Mouse (Mus musculus) heart, postnatal 10 days (tissue): ENCODE measurements around the gene Gpc5. TPM values are rescaled to one million over a fixed set of nuclear protein-coding genes. Genes with fewer than 3 reads are reported as not detected.
"Not testable (repeated sequence)": the region's sequence is repeated elsewhere in the genome, so short reads cannot be mapped to it uniquely, and the experiment has no call there.

Experiments
- DNase-seq, 2 experiments: peaks; one replicate each; pipeline ENCODE4 v3.0.0; 2021
- intact Hi-C: fragments of 180-260 bp; cut with DNase I; formaldehyde crosslinking; loops from one replicate; pipeline ENCODE4 v1.15.1; 2025
- total RNA-seq, 2 experiments: library from RNA; stranded (reverse); gene quantifications; 2 replicates each; pipeline ENCODE4 v1.2.3; 2021

The Gpc5 gene
- total RNA-seq: not detected

- peak; percentile 84 to 89 for DNase-seq
- intact Hi-C loops: no loop called here
These were observed at the start of gene Gpc5 for GRCm38 (mm10) chr14:115092081-115092480. TSS of gene Gpc5 (plus strand) at chr14:115092215.

GRCm38 (mm10) chr14:115042660-115043059 is 49.4 kb upstream of the Gpc5 start:
- no peak for DNase-seq
- intact Hi-C loops: loop anchor here (10.0 kb wide), 1 partner anchor 188 kb away; no protein-coding TSS in a partner anchor

- DNase-seq: no peak
- intact Hi-C loops: loop anchor here (10.0 kb wide), 1 partner anchor 189 kb away; no protein-coding TSS in a partner anchor
These were observed 48.0 kb upstream of the Gpc5 start for GRCm38 (mm10) chr14:115044016-115044415.

GRCm38 (mm10) chr14:115045712-115046111 is 46.3 kb upstream of the Gpc5 start:
- intact Hi-C loops: loop anchor here (10.0 kb wide), 1 partner anchor 191 kb away; no protein-coding TSS in a partner anchor
- no peak for DNase-seq

- intact Hi-C loops: loop anchor here (10.0 kb wide), 1 partner anchor 193 kb away; no protein-coding TSS in a partner anchor
- DNase-seq: no peak
These were observed 44.7 kb upstream of the Gpc5 start for GRCm38 (mm10) chr14:115047316-115047715.

- intact Hi-C loops: loop anchor here (10.0 kb wide), 1 partner anchor 193 kb away; no protein-coding TSS in a partner anchor
- no peak for DNase-seq
These were observed 43.8 kb upstream of the Gpc5 start for GRCm38 (mm10) chr14:115047990-115048862.

- intact Hi-C loops: loop anchor here (10.0 kb wide), 1 partner anchor 194 kb away; no protein-coding TSS in a partner anchor
These were observed 43.0 kb upstream of the Gpc5 start for GRCm38 (mm10) chr14:115048863-115049566.

GRCm38 (mm10) chr14:115049831-115050230 is 42.2 kb upstream of the Gpc5 start:
- intact Hi-C loops: loop anchor here (10.0 kb wide), 1 partner anchor 195 kb away; no protein-coding TSS in a partner anchor
- DNase-seq: no peak

More at GRCm38 (mm10) chr14:115048863-115049566, 43.0 kb upstream of the Gpc5 start:
- no peak for DNase-seq

- intact Hi-C loops: no loop called here
These were observed 40.8 kb upstream of the Gpc5 start for GRCm38 (mm10) chr14:115051106-115051760.

GRCm38 (mm10) chr14:115052371-115052770 is 39.6 kb upstream of the Gpc5 start:
- intact Hi-C loops: no loop called here
- no peak for DNase-seq

More at GRCm38 (mm10) chr14:115051106-115051760, 40.8 kb upstream of the Gpc5 start:
- no peak for DNase-seq

GRCm38 (mm10) chr14:115054252-115054651 is 37.8 kb upstream of the Gpc5 start:
- intact Hi-C loops: no loop called here
- no peak for DNase-seq

GRCm38 (mm10) chr14:115057524-115057923 is 34.5 kb upstream of the Gpc5 start:
- no peak for DNase-seq
- intact Hi-C loops: no loop called here

- intact Hi-C loops, DNase-seq: not testable (repeated sequence)
These were observed 25.9 kb upstream of the Gpc5 start for GRCm38 (mm10) chr14:115066164-115066563.

- peak; percentile 8 to 26 for DNase-seq
- intact Hi-C loops: loop anchor here (2.0 kb wide), 2 partner anchors 322 to 380 kb away; no protein-coding TSS in a partner anchor
These were observed 21.5 kb upstream of the Gpc5 start for GRCm38 (mm10) chr14:115070534-115070933.

GRCm38 (mm10) chr14:115077340-115077739 is 14.7 kb upstream of the Gpc5 start:
- DNase-seq: no peak
- intact Hi-C loops: no loop called here

- intact Hi-C loops: no loop called here
- DNase-seq: no peak
These were observed 14.0 kb upstream of the Gpc5 start for GRCm38 (mm10) chr14:115078064-115078463.

- intact Hi-C loops: no loop called here
- DNase-seq: no peak
These were observed 10.1 kb upstream of the Gpc5 start for GRCm38 (mm10) chr14:115081728-115082502.

GRCm38 (mm10) chr14:115090516-115090915 is 1.5 kb upstream of the Gpc5 start:
- intact Hi-C loops: no loop called here
- DNase-seq: no peak

GRCm38 (mm10) chr14:115092510-115092909 is 495 bp downstream of the Gpc5 start:
- DNase-seq: no peak
- intact Hi-C loops: no loop called here

GRCm38 (mm10) chr14:115092952-115093351 is 937 bp downstream of the Gpc5 start:
- no peak for DNase-seq
- intact Hi-C loops: no loop called here
